Mouse (Mus musculus) frontal cortex, postnatal 25 days (tissue): ENCODE measurements around the gene Igsf3.

Source experiments
- DNase-seq, 2 experiments: peaks; one replicate each; pipeline ENCODE4 v3.0.0; 2022; ENCODE audit warnings: low spot score in 2 of 2

Gene Igsf3

DNA sequence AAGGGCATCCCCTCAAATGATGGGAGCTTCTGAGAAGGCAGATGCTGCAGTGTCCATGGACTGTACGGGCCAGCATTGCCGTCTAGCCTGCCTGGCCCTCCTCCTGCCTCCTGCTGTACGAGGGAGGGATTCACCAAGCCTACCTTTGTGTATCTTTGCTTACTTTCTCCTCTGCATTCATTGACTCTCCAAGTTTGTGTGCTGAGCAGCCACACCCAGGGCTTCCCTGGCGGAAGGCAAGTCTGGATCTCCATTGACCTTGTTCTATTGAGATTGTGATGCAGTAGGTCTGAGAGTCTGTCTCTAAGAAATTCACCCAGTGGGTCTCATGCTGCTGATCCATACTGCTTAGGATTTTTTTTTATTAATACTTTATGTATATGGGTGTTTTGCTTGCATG is 70.4 kb downstream of the Igsf3 start:
- no peak for DNase-seq

DNA sequence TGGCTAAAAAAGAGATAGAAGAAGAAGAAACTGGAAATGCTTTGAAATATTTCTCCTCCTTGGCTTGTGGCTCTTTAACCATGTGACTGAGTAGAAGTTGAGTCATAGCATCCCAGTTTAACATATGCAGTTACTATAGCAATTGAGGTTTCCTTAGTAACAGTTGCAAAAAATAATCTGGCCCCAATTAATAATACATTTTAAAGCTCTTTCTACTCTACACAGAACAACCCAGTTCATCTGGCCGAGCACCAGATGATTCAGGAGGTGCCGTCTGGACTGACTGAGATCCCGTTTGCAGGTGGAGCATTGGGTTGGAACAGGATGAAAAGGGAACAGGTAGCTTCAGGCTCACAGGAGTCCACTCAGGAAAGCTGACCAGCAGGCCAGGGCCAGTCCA is 71.9 kb downstream of the Igsf3 start:
- DNase-seq = peak; percentile 22 to 28

DNA sequence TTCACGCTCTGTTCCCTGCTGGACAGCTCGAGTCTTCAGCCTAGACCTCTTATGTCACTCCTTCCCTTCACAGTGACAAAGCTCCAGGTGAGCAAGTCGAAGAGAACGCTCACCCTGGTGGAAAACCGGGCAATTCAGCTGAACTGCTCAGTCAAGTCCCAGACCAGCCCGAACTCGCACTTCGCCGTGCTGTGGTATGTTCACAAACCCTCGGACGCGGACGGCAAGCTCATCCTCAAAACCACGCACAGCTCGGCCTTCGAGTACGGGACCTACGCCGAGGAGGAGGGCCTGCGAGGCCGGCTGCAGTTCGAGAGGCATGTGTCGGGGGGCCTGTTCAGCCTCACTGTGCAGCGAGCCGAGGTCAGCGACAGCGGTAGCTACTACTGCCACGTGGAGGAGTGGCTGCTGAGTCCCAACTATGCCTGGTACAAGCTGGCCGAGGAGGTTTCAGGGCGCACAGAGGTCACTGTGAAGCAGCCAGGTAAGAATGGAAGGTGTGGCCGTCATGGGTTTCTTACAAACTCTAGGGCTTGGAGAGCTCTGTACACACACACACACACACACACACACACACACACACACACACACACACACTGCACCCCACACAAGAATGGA is 74.0 kb downstream of the Igsf3 start:
- DNase-seq = no peak

- no peak for DNase-seq
These were observed 83.7 kb downstream of the Igsf3 start for GRCm38 (mm10) chr3:101460618-101461017.

GRCm38 (mm10) chr3:101461046-101461445 is 84.2 kb downstream of the Igsf3 start:
- no peak for DNase-seq

DNA sequence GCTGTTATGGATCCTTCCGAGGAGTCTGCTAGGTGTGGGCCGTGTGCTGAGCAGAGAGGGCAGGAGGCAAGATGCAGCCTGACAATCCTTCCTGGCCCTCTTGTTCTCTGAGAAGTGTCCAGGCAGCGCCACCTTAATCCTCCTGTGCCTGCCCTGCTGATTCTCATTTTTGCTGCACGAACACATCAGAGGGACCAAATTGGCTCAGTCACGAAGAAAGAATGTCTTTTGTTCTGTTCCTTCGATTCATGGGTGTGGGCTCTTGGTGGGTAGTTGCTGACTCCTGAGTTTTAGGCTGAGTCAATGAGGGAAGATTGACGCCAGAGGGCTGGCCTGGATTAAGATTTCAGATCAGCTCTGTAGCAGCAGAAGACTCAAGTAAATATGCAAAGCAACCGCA is 84.9 kb downstream of the Igsf3 start:
- no peak for DNase-seq

GRCm38 (mm10) chr3:101462294-101462693 is 85.4 kb downstream of the Igsf3 start:
- DNase-seq = peak; percentile 73 to 83

DNA sequence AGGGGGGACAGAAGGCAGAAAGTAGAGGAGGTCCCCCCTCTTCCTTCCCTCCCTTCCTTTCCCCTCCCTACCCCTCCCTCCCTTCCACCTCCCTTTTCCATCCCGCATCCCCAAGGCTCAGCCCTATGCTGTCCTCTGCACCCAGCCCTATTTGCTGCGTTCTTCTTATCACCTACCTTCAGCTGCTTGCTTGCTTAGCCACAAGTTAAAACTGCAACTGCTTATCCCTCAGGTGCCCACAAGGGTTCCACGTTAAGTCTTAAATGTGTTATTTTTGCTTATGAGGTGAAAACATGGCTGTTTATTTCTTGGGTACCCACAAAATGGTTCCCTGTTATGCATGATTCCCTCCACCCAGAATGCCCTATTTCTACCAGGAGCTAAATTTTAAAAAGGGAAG is 86.6 kb downstream of the Igsf3 start:
- DNase-seq = no peak

- DNase-seq = no peak
These were observed 92.8 kb downstream of the Igsf3 start for GRCm38 (mm10) chr3:101469675-101470074.

- no peak for DNase-seq
These were observed 95.0 kb downstream of the Igsf3 start for GRCm38 (mm10) chr3:101471881-101472280.

- no peak for DNase-seq
These were observed 105.1 kb downstream of the Igsf3 start for GRCm38 (mm10) chr3:101481951-101482350.

DNA sequence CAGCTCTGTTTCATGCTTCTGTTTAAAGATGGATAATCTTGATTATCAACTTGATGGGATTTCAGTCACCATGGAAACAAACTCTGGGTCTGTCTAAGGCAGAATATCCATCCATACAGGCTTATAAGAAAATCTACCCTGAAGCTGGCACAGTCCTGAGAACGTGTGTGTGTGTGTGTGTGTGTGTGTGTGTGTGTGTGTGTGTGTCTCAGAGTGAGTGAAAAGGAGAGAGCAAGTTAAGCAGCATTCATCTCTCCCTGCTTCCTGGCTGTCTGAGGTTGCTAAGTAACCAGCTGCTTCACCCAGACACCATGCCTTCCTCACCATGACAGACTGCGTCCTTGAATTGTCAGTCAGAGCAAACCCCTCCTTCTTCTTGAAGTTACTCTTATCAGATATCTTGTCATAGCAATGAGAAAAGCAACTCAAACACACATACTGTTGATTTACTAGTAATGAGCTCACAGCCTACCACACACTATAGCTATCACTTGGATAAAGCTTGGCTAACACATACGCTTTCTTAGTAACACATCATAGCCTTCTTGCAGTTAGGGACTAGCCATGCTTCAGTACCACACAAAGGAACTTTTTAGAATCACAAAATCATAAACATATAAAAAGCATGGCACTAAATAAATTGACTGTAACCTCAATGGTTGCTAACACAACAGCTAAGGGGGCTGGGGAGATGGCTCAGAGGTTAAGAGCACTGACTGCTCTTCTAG is 106.5 kb downstream of the Igsf3 start:
- DNase-seq = no peak

GRCm38 (mm10) chr3:101486054-101486765 is 109.3 kb downstream of the Igsf3 start:
- DNase-seq = no peak

- no peak for DNase-seq
These were observed 110.6 kb downstream of the Igsf3 start for GRCm38 (mm10) chr3:101487436-101487835.

DNA sequence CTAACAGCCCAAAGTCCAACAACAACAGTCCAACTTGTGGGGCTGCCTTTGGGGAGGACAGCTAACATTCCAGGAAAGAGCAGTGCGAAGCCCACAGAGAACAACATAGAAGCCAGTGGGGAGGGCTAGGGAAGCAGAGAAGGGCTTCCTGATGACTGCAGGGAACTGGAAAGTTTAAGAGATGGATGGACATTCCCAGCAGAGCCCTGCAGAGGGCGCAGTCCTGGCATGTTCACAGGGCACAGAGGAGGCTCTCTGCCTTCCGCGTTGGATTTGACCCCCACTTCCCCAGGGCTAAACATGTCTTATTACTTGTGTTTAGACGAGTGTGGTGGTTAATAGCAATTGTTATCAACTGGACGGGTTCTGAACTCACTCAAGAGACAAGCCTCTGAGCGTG is 111.3 kb downstream of the Igsf3 start:
- no peak for DNase-seq

- no peak for DNase-seq
These were observed 113.6 kb downstream of the Igsf3 start for GRCm38 (mm10) chr3:101490515-101490914.

GRCm38 (mm10) chr3:101492908-101493307 is 116.0 kb downstream of the Igsf3 start:
- no peak for DNase-seq

DNA sequence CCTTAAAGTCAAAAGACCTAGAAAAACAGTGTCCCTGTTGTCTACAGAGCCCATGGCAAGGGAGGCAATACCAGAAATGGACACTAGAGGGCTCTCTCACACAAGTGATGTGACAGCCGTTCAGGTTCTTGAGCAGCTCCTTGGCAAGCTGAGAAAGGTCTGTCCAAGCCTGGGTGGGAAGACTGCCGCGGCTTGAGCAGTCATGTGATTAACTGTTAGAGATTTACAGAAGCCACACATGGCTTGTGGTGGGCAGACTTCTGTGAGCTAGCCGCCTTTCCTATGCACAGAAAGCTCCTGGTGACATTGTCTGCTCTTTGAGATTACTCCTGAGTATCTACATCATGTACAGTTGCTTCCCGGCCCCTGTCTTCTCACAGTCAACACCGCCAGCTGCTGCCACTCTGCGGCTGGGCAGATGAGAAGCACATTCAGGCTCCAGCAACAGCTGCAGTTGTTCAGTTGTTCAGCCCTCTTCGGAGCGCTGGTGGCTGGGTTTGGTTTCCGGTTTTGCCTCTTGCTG is 117.1 kb downstream of the Igsf3 start:
- peak; percentile 82 to 91 for DNase-seq

DNA sequence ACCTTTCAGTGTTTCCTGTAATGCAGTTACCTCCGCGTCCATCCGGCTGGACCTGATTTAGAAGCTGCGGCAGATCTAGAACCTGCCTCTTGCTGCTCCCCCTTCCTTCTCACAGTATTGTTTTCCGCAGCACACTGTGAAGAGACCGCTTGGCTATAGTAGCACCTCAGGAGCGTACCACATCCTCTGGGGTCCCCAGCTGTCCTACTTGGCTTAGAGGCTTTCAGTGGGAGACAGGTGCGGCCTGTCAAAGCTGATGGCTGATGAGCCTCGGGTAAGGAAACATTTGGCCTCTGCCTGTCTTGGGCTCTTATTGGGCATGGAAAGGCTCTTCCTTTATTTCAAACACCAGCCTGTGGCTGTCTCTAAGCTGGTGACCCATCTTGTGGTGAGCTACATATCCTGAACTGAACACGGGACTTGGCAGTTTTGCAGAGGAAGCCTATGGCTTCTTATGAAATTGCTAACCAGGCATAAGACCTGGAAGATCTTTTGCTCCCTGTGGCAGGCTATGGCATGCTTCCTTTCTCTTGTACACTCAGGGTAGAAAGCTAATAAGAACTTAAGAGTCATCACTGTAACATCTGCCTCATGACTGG is 120.6 kb downstream of the Igsf3 start:
- DNase-seq = no peak

- no peak for DNase-seq
These were observed 123.0 kb downstream of the Igsf3 start for GRCm38 (mm10) chr3:101499906-101500305.

DNA sequence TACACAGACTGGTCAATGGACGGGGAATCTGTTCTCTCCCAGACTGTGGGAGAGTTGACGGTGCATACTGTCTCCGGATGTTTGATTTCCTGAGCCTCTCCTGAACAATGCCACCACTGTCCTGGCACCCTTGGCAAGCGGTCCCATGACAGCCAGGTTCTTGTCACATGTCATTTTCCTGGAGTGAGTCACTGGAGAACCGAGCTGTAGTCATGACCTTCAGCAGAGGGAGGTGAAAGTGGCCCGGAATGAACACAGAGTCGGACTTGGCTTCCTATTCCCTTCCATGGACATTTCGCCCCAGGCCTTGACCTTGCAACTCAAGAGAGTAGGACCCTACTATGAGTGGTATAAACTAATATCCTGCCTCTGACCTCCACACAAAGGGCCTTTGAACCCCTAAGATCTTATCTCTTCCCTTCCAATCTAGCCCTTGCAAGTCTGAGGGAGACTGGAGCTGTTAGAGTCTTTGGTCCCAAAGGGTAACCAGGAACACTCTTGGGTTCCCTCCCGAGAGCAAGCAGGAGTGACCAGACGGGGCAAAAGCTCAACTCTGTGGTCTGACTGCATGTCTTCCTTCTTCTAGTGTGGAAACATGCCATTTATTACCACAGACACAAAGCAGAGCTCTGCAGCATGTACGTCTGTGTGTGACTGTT is 123.6 kb downstream of the Igsf3 start:
- no peak for DNase-seq

DNA sequence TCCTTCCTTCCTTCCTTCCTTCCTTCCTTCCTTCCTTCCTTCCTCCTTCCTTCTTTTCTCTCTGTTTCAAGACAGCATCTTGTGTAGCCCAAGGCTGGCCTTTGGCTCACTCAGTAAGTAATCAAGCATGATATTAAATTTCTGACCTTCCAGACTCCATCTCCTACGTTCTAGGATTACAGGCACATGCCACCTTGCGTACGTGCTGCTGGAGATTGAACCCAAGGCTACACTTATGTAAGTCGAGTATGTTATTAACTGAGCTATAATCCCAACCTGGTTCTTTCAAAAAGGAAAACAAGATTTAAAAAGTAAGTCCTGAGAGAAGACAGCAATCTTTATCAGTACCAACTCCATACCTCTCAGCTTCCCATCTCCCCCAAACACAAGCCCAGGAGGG is 124.7 kb downstream of the Igsf3 start:
- no peak for DNase-seq
